Mouse (Mus musculus): Measurements from ENCODE around the gene Hacd3.

DNA sequence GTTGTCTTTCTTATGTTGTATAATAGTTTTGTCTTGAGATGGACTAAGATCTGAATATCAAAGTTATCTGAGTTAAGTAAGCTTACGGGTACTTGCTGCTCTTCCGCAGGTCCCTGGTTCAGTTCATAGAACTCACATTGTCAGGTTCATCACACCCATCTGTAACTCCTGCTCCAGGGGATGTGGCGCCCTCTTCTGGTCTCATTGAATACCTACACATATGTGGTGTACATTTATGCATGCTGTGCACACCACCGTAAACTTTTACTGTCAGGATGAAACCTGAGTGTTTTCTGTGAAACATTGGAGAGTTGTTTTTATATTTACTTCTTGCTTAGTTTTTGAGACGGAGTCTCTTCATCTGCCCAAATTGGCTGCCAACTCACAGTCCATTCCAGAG lies 19.9 kb upstream of the Hacd3 start:
- TF ChIP-seq CTCF (IDR thresholded peaks at IDR 0.05; ENCODE audit: borderline replicate concordance, extremely low read depth, insufficient read depth, insufficient read length), result peak; percentile 40; the same call in 1 of the 2 replicates
- no peak for TF ChIP-seq POLR2A (IDR thresholded peaks at IDR 0.05; ENCODE audit: borderline replicate concordance, extremely low read depth, insufficient read depth, insufficient read length, poor library complexity, severe bottlenecking)

Data from brain, embryonic 14.5 days (tissue).